Mouse (Mus musculus): ENCODE measurements around the gene Mcam. TPM values are rescaled to one million over a fixed set of nuclear protein-coding genes. Genes with fewer than 3 reads are reported as not detected.
A peak's percentile ranks its signal among the peaks of the same experiment; 100 is the strongest.

The Mcam gene
- polyA plus RNA-seq, 1 experiment from 2014 or later = 130 TPM

DNA sequence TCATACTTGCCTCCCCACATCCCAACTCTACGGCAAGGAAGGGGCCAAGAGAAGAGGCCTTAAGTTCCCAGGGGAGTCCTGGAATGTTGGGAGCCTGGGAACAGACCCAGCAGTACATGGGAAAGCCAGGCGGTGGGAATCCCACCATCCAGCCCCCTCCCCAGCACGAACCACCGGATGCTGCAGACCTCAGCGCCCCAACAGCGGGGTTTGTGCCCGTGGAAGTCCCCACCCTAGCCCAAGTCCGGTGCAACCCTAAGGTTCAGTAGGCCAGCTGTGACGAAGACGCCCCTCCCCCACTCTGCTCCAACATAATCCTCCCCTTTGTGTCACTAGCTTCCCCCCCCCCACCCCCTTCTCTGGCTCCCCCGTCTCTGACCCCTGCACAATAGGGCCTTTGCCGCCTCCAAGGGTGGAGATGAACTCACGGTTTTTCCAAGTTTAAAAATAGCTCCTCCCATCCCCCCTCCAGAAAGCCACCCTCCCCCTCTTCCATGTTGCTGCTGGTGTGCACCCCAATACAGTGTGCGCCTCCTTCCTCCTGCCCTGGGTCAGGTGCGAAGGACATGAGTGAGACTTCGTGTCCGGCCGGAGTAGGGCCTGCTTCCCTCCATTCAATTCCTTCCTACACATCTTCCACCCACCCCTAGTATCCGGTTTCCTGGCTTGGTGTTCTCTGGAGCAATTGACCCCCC is 3.5 kb upstream of the Mcam start:
- 14% methylated on average over 16 of the region's 19 CpGs for WGBS
- H3K4me1 ChIP-seq (ENCODE audit: control insufficient read depth in 2 of 2, insufficient read depth in 2 of 2, low read length in 2 of 2) = peaks cover 35 to 47% of the 10 kb centered on the region in 2 experiments
- no peak for ATAC-seq (ENCODE audit: insufficient number of reproducible peaks, insufficient read depth, low FRiP score, low read depth)

DNA sequence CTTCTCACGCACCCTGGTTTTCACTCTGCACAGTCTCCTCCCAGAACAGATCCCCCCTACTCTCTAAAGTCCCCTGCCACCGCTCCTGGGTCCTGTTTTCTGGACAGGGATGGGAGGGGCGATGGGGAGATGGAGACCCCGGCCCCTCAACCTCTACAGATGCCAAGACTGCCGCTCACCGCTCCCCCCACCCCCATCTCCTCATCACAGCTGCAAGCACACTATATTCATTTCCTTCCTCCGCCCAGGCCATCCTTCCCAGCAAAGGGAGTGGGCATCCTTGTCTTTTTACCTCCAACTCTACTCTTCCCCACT is 3.0 kb upstream of the Mcam start:
- H3K9ac ChIP-seq (ENCODE audit: low read length) = peak overlapping the region; percentile 77; the same call in 1 of the 2 replicates
- no peaks in the 10 kb centered on the region for H3K27me3 ChIP-seq (ENCODE audit: control insufficient read depth, insufficient read depth, low read length)
- WGBS = 47% methylated on average over 7 of the region's 7 CpGs
- H3K4me2 ChIP-seq (ENCODE audit: low read length) = peak overlapping the region; percentile 87; the same call in 1 of the 2 replicates
- no peak overlapping the region for H3K4me3 ChIP-seq (ENCODE audit: control insufficient read depth in 1 of 2, insufficient read depth in 1 of 2, low read depth in 1 of 2, low read length in 2 of 2)
- H3K4me1 ChIP-seq (ENCODE audit: control insufficient read depth in 2 of 2, insufficient read depth in 2 of 2, low read length in 2 of 2) = peaks cover 37 to 49% of the 10 kb centered on the region in 2 experiments
- H3K9me3 ChIP-seq (ENCODE audit: control insufficient read depth, low read length) = no peaks in the 10 kb centered on the region
- no peak for ATAC-seq (ENCODE audit: insufficient number of reproducible peaks, insufficient read depth, low FRiP score, low read depth)
- H3K36me3 ChIP-seq (ENCODE audit: control insufficient read depth, insufficient read depth, low read length) = peaks cover 2% of the 10 kb centered on the region; the same call in 1 of the 2 replicates
- H3K27ac ChIP-seq (replicated peaks in 1 of 2; ENCODE audit: control insufficient read depth in 1 of 2, insufficient read depth in 1 of 2, low read depth in 2 of 2, low read length in 2 of 2) = peak overlapping the region; percentile 59 to 89

More for the DNA sequence above, 3.5 kb upstream of the Mcam start:
- Histone ChIP-seq H3K27me3 (ENCODE audit: control insufficient read depth, insufficient read depth, low read length) (no peaks in the 10 kb centered on the region), H3K9ac (ENCODE audit: low read length) (peak overlapping the region; percentile 77), H3K9me3 (ENCODE audit: control insufficient read depth, low read length) (no peaks in the 10 kb centered on the region), H3K27ac (replicated peaks in 1 of 2; ENCODE audit: control insufficient read depth in 1 of 2, insufficient read depth in 1 of 2, low read depth in 2 of 2, low read length in 2 of 2) (peak overlapping the region; percentile 87 to 89), H3K4me3 (ENCODE audit: control insufficient read depth in 1 of 2, insufficient read depth in 1 of 2, low read depth in 1 of 2, low read length in 2 of 2) (peak overlapping the region; percentile 45 to 46; a peak in 3 of 4 replicates), H3K36me3 (ENCODE audit: control insufficient read depth, insufficient read depth, low read length) (no peaks in the 10 kb centered on the region), H3K4me2 (ENCODE audit: low read length) (peak overlapping the region; percentile 87)

DNA sequence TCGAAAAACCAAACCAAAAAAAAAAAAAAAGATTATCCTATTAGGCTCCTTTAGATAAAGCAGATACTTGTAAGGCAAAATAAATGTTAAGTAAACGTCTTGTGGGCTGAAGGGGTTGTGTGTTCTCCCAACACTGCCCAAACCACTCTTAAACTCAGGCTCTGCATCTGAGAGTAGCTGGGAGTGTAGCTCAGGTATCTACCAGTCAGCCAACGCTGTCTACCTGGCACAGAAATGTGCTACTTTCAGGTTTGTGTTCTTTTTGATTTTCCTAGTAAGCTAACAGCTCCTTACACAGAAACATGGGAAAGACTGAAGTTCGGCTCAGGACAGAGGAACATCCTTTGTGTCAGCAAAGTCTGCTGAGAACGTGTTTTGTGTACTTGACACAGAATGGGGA is 2.1 kb upstream of the Mcam start:
- Histone ChIP-seq H3K27ac (replicated peaks in 1 of 2; ENCODE audit: control insufficient read depth in 1 of 2, insufficient read depth in 1 of 2, low read depth in 2 of 2, low read length in 2 of 2) (peak overlapping the region in 1 of 2 experiments; percentile 99; a peak in 2 of 4 replicates), H3K4me2 (ENCODE audit: low read length) (peak overlapping the region; percentile 88; the same call in 1 of the 2 replicates), H3K9ac (ENCODE audit: low read length) (no peak overlapping the region), H3K9me3 (ENCODE audit: control insufficient read depth, low read length) (no peaks in the 10 kb centered on the region), H3K4me1 (ENCODE audit: control insufficient read depth in 2 of 2, insufficient read depth in 2 of 2, low read length in 2 of 2) (peaks cover 42 to 53% of the 10 kb centered on the region in 2 experiments), H3K4me3 (ENCODE audit: control insufficient read depth in 1 of 2, insufficient read depth in 1 of 2, low read depth in 1 of 2, low read length in 2 of 2) (no peak overlapping the region), H3K27me3 (ENCODE audit: control insufficient read depth, insufficient read depth, low read length) (no peaks in the 10 kb centered on the region), H3K36me3 (ENCODE audit: control insufficient read depth, insufficient read depth, low read length) (peaks cover 11% of the 10 kb centered on the region)
- no peak for ATAC-seq (ENCODE audit: insufficient number of reproducible peaks, insufficient read depth, low FRiP score, low read depth)
- 62% methylated on average over 5 of the region's 5 CpGs for WGBS

DNA sequence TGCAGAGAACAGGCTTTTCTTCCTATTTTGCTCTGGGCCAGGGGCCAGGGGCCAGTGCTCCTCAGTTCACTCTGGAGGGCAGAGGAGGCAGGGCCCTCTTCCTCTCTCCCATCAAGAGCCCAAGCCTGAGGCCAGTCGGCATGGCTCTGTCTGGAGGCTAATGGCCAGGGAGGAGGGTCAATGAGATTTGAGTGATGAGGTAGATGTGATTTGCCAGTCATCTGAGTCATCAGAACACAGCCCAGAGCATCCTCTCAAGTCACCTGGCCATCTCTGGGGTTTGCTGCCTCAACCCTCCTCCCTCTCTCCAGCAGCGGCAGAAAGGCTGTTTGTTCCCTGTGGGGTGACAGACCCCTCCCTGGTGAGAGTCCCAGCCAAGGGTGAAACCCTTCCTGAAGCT is 982 bp upstream of the Mcam start:
- H3K9me3 ChIP-seq (ENCODE audit: control insufficient read depth, low read length) = no peaks in the 10 kb centered on the region
- H3K4me3 ChIP-seq (ENCODE audit: control insufficient read depth in 1 of 2, insufficient read depth in 1 of 2, low read depth in 1 of 2, low read length in 2 of 2) = peak overlapping the region; percentile 73 to 90
- peaks cover 22% of the 10 kb centered on the region for H3K36me3 ChIP-seq (ENCODE audit: control insufficient read depth, insufficient read depth, low read length)
- H3K27ac ChIP-seq (replicated peaks in 1 of 2; ENCODE audit: control insufficient read depth in 1 of 2, insufficient read depth in 1 of 2, low read depth in 2 of 2, low read length in 2 of 2) = peak overlapping the region; percentile 97 to 99
- WGBS = 12% methylated on average over 2 of the region's 2 CpGs
- no peaks in the 10 kb centered on the region for H3K27me3 ChIP-seq (ENCODE audit: control insufficient read depth, insufficient read depth, low read length)
- peak overlapping the region; percentile 88 for H3K4me2 ChIP-seq (ENCODE audit: low read length)
- peak overlapping the region; percentile 90 for H3K9ac ChIP-seq (ENCODE audit: low read length)
- no peak for ATAC-seq (ENCODE audit: insufficient number of reproducible peaks, insufficient read depth, low FRiP score, low read depth)
- peaks cover 42 to 56% of the 10 kb centered on the region in 2 experiments for H3K4me1 ChIP-seq (ENCODE audit: control insufficient read depth in 2 of 2, insufficient read depth in 2 of 2, low read length in 2 of 2)

DNA sequence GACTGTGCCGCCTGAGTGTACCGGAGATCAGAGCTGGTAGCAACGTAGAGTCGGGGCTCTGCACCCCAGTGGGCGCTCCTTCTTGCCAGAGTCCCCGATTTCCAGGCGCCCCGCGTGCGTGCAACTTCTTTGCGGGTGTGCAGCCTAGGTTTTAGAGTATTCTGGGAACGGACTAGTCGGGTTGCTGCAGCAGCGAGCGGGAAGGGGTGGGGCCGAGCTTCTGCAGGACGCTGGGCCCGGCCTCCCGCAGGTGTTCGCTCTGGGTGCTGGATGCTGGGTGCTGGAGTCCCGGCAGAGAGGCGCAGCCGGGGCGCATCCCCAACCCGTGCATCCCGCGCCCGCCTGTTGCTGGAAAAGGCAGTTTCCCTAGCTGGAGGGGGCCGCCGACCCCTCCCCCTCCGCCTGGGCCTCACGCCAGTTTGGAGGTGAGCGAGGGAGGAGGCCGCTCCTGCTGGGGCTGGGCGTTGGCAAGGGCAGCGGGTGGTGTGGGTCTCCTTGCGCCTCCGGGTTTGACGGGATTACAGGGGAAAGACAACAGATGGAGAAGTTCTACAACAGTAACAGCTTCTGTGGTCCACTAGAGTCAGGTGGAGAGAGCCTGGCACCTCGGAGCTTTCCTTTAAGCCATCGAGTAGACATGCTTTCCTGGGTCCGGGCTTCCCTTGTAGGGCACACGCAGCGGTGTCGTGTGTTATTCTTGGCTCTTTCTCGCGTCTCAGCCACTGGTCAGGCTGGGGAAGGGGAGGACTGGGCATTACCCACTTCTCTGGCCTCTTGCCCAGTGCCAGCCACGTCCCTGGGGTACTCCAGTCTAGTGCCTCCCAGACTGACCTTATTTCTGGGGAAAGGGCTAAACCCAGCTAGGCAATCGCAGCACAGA is 822 bp downstream of the Mcam start:
- Histone ChIP-seq H3K4me1 (ENCODE audit: control insufficient read depth in 2 of 2, insufficient read depth in 2 of 2, low read length in 2 of 2) (peaks cover 34 to 59% of the 10 kb centered on the region in 2 experiments), H3K4me2 (ENCODE audit: low read length) (peak overlapping the region; percentile 88), H3K9ac (ENCODE audit: low read length) (peak overlapping the region; percentile 90), H3K9me3 (ENCODE audit: control insufficient read depth, low read length) (no peaks in the 10 kb centered on the region), H3K27ac (replicated peaks in 1 of 2; ENCODE audit: control insufficient read depth in 1 of 2, insufficient read depth in 1 of 2, low read depth in 2 of 2, low read length in 2 of 2) (peak overlapping the region; percentile 92 to 99), H3K36me3 (ENCODE audit: control insufficient read depth, insufficient read depth, low read length) (peaks cover 40% of the 10 kb centered on the region), H3K4me3 (ENCODE audit: control insufficient read depth in 1 of 2, insufficient read depth in 1 of 2, low read depth in 1 of 2, low read length in 2 of 2) (peak overlapping the region; percentile 73 to 90), H3K27me3 (ENCODE audit: control insufficient read depth, insufficient read depth, low read length) (no peaks in the 10 kb centered on the region)
- under 1% methylated on average over 46 of the region's 49 CpGs for WGBS
- ATAC-seq (ENCODE audit: insufficient number of reproducible peaks, insufficient read depth, low FRiP score, low read depth) = peak; percentile 3; the same call in 1 of the 2 replicates

DNA sequence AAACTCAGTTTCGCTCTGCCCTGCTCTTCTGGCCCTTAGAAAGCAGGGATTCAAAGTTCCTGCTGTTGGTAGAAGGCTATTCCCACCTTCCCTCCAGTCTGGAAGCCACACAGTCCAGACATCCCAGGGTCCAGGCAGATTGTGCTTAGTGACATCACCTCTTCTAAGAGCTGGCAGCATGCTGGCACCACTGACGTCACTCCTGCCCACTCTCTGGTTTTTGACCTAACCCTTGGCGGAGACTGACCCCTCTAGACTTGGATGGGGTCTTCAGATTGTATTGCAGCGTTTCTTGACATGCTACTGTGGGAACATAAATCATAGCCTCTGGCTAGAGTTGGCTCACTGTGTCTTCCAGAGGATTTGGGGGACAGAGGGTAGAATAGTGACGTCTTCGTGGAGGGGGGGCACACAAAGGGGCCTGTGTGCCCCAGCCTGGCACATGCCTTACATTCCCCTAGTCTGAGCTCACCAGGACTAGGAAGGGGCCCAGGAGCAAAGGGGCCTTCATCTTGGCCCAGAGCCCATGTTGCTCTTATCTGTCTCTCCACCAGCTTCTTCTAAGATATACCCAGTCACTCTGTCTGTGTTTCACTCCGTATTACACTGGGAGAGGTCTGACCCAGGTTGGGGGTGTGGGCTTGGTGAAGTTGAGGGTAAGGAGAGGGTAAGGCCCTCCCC is 1.6 kb downstream of the Mcam start:
- ATAC-seq (ENCODE audit: insufficient number of reproducible peaks, insufficient read depth, low FRiP score, low read depth) = peak; percentile 37; the same call in 1 of the 2 replicates
- Histone ChIP-seq H3K4me2 (ENCODE audit: low read length) (peak overlapping the region; percentile 88), H3K36me3 (ENCODE audit: control insufficient read depth, insufficient read depth, low read length) (peaks cover 48% of the 10 kb centered on the region), H3K27ac (replicated peaks in 1 of 2; ENCODE audit: control insufficient read depth in 1 of 2, insufficient read depth in 1 of 2, low read depth in 2 of 2, low read length in 2 of 2) (peak overlapping the region; percentile 92 to 99), H3K27me3 (ENCODE audit: control insufficient read depth, insufficient read depth, low read length) (no peaks in the 10 kb centered on the region), H3K4me3 (ENCODE audit: control insufficient read depth in 1 of 2, insufficient read depth in 1 of 2, low read depth in 1 of 2, low read length in 2 of 2) (peak overlapping the region; percentile 73 to 90), H3K4me1 (ENCODE audit: control insufficient read depth in 2 of 2, insufficient read depth in 2 of 2, low read length in 2 of 2) (peaks cover 28 to 51% of the 10 kb centered on the region in 2 experiments), H3K9ac (ENCODE audit: low read length) (peak overlapping the region; percentile 90), H3K9me3 (ENCODE audit: control insufficient read depth, low read length) (no peaks in the 10 kb centered on the region)
- 7% methylated on average over 7 of the region's 7 CpGs for WGBS

DNA sequence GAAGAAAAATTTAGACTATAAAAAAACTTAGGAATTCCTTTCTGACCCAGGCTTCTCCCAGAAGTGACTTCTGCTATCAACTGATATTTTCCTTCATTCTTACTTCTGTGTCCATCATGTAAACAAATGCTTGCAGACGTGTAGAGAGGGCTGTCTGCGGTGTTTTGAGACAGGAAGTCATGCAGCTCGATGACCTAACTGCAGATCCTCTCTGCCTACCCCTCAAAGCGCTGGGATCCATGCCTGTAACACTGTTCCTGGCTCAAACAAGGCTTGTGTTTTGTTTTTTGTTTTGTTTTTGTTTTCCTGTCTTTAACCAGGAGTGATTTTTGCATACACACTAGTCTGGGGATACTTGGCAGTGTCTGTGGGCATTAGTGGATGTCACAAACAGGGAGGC is 3.6 kb downstream of the Mcam start:
- peaks cover 19 to 39% of the 10 kb centered on the region in 2 experiments for H3K4me1 ChIP-seq (ENCODE audit: control insufficient read depth in 2 of 2, insufficient read depth in 2 of 2, low read length in 2 of 2)
- peaks cover 68% of the 10 kb centered on the region for H3K36me3 ChIP-seq (ENCODE audit: control insufficient read depth, insufficient read depth, low read length)
- H3K27ac ChIP-seq (replicated peaks in 1 of 2; ENCODE audit: control insufficient read depth in 1 of 2, insufficient read depth in 1 of 2, low read depth in 2 of 2, low read length in 2 of 2) = no peak overlapping the region
- peak overlapping the region; percentile 38; the same call in 1 of the 2 replicates for H3K9ac ChIP-seq (ENCODE audit: low read length)
- H3K27me3 ChIP-seq (ENCODE audit: control insufficient read depth, insufficient read depth, low read length) = no peaks in the 10 kb centered on the region
- ATAC-seq (ENCODE audit: insufficient number of reproducible peaks, insufficient read depth, low FRiP score, low read depth) = no peak
- H3K4me2 ChIP-seq (ENCODE audit: low read length) = no peak overlapping the region
- H3K4me3 ChIP-seq (ENCODE audit: control insufficient read depth in 1 of 2, insufficient read depth in 1 of 2, low read depth in 1 of 2, low read length in 2 of 2) = no peak overlapping the region
- WGBS = 62% methylated on average over 4 of the region's 4 CpGs
- H3K9me3 ChIP-seq (ENCODE audit: control insufficient read depth, low read length) = no peaks in the 10 kb centered on the region

Data from heart, embryonic 14.5 days (tissue).